Mouse (Mus musculus): Measurements from ENCODE around the gene Gon7.

Gene Gon7

DNA sequence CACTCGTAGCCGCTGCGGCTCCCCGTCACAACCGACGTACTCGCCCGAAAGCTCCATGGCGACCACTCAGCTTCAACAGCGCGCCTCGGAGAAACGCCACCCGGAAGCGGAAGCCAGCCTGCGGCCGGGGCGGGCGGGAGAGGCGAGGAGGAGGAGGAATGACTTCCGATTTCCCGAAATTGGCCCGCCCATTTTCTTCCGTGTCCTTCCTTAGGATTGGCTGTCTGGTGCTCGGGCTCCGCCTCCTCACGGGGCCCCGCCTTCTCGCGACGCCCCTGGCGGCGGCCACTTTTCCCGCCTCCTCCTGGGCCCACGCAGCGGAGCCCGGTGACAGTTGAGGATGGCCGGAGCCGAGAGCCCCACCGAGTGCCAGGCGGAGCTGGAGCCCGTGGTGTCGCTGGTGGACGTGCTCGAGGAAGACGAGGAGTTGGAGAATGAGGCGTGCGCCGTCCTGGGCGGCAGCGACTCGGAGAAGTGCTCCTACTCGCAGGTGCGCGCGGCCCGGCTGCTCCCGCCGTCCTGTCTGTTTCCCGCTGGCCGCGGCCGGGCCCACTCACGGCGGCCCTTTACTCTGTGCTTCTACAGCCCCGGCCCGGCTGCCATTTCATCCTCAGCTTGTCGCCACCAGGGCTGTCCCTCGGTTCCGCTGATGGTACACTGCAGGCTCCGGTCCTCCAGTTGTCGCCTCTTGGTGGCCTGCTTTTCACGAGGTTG lies at the start of gene Gon7, which contains the start of the genes Gm28051 and Ubr7:
Gene Gon7, minus strand, starts transcription at position 115 of the 714 bp plus-strand sequence.
Gene Gm28051, minus strand, starts transcription at position 77 of the 714 bp plus-strand sequence.
Gene Ubr7, plus strand, starts transcription at position 279 of the 714 bp plus-strand sequence.
- in situ Hi-C loops (cut with MboI, MseI): loop anchor here in 1 of 2 experiments (10.0 to 25.0 kb wide), 2 partner anchors 1033 to 1671 kb away; partner anchors contain the start of gene Ppp4r3a

DNA sequence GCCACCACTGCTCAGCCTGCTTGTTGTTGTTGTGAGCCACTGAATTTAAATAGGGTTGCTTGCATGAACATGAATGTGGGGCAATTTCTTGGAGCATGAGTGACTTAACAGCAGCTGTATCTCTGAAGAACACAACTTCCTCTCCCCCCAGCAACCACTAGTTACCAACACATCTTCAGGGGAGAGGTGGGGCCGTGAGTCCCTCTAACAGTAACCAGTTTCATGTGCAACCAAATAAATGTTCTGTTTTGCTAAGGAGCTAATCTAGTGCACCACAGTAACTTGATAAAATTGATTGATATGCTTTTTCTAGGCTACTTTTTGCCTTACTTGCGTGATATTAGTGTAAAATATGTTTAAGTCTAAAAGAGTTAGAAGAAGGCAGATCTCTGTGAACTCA lies 41.9 kb upstream of the Gon7 start:
- in situ Hi-C loops (cut with MboI, MseI): loop anchor here in 1 of 2 experiments (10.0 kb wide), 1 partner anchor 265 kb away; no protein-coding TSS in a partner anchor

GRCm38 (mm10) chr12:102787927-102788326 lies 30.3 kb upstream of the Gon7 start:
- in situ Hi-C loops (cut with MboI, MseI): no loop called here

DNA sequence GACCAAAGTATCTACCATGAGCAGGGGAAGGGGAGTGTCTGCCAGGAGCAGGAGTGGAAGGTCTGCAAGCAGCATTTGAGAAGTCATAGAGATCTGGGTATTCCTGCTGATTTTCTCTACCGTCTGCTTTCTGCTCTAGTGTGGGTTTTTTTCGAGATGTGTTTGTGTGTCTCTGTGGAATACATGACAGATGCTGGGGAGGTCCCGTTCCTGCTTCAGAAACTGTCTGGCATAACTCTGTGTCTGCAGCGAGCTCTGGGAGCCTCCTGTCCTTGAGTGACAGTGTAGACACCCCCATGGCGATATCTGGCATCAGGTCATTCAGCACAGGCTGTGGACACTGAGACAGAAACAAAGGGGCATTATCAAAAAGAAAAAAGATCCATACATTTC lies 28.0 kb upstream of the Gon7 start:
- in situ Hi-C loops (cut with MboI, MseI): no loop called here

GRCm38 (mm10) chr12:102784899-102785592 lies 27.4 kb upstream of the Gon7 start:
- in situ Hi-C loops (cut with MboI, MseI): no loop called here

- in situ Hi-C loops (cut with MboI, MseI): no loop called here
Observed at GRCm38 (mm10) chr12:102782841-102783240, 25.2 kb upstream of the Gon7 start.

GRCm38 (mm10) chr12:102779452-102779851 lies 21.8 kb upstream of the Gon7 start:
- in situ Hi-C loops (cut with MboI, MseI): no loop called here

- in situ Hi-C loops (cut with MboI, MseI): no loop called here
Observed at GRCm38 (mm10) chr12:102778151-102778550, 20.5 kb upstream of the Gon7 start.

DNA sequence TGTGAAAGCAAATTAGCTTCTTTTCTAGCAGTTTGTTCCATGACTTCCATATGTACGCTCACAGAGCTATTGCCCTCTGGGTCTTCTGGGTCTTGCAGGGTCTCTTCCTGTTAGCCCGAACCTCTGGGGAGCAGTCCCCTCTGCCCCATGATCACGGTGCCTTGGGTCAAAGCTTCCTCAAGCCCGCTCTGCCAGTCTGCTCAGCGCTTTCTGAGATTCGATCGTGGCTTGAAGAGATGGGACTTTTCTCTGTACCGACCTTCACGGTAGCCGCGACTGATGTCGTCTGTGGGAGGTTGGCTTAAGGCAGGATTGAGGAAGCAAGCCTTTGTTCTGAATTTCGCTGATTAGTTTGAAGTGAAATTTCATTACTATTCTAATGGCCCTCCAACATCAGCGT lies 18.4 kb upstream of the Gon7 start:
- in situ Hi-C loops (cut with MboI, MseI): no loop called here

DNA sequence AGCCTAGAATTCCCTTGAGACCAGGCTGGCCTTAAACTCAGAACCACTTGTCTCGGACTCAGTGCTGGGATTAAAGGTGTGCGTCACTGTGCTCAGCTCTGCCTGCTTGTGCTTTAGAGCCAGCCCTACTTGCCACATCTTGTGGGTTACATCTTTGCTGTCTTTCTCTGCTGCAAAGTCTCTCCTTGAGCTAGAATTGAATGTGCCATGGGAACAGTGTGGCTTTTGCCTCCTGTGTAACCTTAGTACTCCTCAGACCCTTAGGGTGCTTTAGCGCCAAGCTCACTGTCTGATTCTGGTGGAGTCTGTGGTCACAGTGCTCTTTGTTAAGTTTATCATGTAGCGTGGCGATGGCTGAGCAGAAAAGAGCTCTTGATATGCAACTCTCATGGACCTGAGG lies 15.1 kb upstream of the Gon7 start:
- in situ Hi-C loops (cut with MboI, MseI): loop anchor here in 1 of 2 experiments (25.0 kb wide), 1 partner anchor 1685 kb away; the partner anchor contains the start of gene Ppp4r3a

DNA sequence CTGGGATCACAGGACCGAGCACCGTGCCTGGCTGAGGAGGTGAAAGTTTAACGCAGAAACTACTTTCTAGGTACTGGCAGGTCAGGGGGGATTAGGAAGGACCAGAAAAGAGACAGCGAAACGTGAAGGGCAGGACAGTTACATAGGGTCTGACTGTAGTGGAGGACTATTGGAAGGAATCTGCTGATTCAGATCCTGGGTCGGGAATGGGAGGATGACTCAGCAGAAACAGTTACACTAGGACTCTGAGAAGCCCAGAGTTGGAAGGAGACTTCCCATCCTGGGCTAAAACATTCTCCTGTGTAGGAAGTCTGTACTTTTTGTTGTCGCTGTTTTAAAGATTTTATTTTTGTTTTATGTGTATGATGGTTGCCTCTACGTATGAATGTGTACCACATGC lies 14.0 kb upstream of the Gon7 start:
- in situ Hi-C loops (cut with MboI, MseI): loop anchor here in 1 of 2 experiments (25.0 kb wide), 1 partner anchor 1684 kb away; the partner anchor contains the start of gene Ppp4r3a

- in situ Hi-C loops (cut with MboI, MseI): loop anchor here (5.0 to 25.0 kb wide), 2 partner anchors 108 to 1682 kb away; partner anchors contain the start of genes Btbd7 (in 1 of the 2) and Ppp4r3a (in 1 of the 2)
Observed at GRCm38 (mm10) chr12:102769000-102769399, 11.4 kb upstream of the Gon7 start.

DNA sequence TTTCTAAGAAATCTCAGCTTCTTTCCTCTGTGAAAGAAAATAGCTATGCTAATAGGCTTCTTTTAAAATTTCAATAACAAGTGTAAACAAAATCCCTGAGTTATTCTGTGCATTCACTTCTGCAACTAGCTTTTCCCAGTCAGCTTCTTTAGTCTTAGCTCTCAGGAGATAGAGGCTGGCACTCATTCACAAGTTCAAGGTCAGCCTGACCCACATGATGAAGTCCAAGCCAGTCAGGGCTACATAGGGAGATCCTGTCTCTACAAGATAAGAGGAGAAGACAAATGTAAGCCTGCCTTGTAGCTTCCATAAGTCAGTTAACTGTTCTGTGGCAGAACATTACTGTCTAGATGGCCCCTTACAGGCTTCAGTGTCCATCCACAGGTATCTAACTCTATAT lies 6.1 kb upstream of the Gon7 start:
- in situ Hi-C loops (cut with MboI, MseI): loop anchor here in 1 of 2 experiments (25.0 kb wide), 1 partner anchor 1676 kb away; the partner anchor contains the start of gene Ppp4r3a

DNA sequence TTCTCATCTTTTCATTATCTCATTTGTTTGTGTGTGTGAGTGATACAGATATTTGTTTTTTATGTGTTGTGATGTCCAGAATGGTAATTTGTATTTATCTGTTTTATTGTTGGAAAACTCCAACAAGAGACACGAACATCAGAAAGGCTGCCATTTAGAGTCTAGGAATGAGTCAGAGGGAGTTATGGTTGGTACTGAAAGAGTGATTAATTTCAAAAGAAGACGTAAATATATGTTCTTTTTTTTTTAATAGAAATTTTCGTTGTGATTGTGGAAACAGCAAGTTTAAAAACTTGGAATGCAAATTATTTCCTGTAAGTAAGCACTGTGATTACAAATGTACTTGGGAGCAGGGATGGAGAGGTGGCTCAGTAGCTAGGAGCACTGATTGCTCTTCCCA lies 4.1 kb upstream of the Gon7 start:
- in situ Hi-C loops (cut with MboI, MseI): loop anchor here in 1 of 2 experiments (25.0 kb wide), 1 partner anchor 1674 kb away; the partner anchor contains the start of gene Ppp4r3a

DNA sequence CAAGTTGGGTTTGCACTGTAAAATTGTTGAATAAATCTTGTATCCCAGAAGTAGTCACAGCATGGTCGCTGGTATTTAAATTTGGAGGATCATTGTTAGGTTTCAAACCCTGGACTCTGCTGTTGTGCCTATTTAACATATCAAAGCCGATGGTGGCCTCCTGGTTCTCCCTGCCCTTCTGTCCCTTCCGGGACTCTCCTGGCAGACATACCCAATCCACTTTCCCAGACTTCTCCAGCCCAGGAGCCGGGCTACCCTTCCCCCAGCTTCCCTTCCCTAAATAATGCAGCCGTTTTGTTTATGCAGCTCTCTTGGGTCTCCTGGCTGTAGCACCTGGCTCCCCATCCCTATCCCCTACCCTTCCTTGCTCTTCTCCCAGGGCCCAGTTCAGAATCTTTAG lies 1.3 kb upstream of the Gon7 start:
- in situ Hi-C loops (cut with MboI, MseI): loop anchor here in 1 of 2 experiments (10.0 to 25.0 kb wide), 2 partner anchors 1034 to 1672 kb away; partner anchors contain the start of gene Ppp4r3a

GRCm38 (mm10) chr12:102758403-102758756 lies 777 bp upstream of the Gon7 start, which contains the start of gene Gm20604:
TSS of gene Gm20604 (minus strand) at chr12:102758672.
- in situ Hi-C loops (cut with MboI, MseI): loop anchor here in 1 of 2 experiments (10.0 to 25.0 kb wide), 2 partner anchors 1034 to 1671 kb away; partner anchors contain the start of gene Ppp4r3a

- in situ Hi-C loops (cut with MboI, MseI): loop anchor here in 1 of 2 experiments (10.0 to 25.0 kb wide), 2 partner anchors 1032 to 1670 kb away; partner anchors contain the start of gene Ppp4r3a
Observed at GRCm38 (mm10) chr12:102757055-102757688, 431 bp downstream of the Gon7 start.

DNA sequence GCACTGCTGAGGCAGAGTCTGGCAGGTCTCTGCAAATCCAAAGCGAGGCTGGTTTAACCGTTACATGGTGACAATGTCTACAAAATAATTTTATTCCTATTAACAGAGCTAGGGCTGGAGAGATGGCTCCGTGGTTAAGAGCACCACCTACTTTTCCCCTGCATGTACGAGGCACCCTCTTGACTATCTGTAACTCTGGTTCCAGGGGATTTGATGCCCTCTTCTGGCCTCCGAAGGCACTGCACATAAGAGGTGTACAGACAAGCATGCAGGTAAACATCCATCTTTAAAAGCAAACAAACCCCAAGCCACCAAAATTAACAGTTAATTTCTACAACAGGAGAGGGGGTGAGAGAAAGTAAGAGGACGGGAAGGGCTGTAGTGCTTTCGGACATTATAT lies 1.3 kb downstream of the Gon7 start:
- in situ Hi-C loops (cut with MboI, MseI): loop anchor here in 1 of 2 experiments (10.0 to 25.0 kb wide), 2 partner anchors 1032 to 1669 kb away; partner anchors contain the start of gene Ppp4r3a

GRCm38 (mm10) chr12:102748256-102748655 lies 9.3 kb downstream of the Gon7 start:
- in situ Hi-C loops (cut with MboI, MseI): loop anchor here in 1 of 2 experiments (25.0 kb wide), 1 partner anchor 589 kb away; no protein-coding TSS in a partner anchor

DNA sequence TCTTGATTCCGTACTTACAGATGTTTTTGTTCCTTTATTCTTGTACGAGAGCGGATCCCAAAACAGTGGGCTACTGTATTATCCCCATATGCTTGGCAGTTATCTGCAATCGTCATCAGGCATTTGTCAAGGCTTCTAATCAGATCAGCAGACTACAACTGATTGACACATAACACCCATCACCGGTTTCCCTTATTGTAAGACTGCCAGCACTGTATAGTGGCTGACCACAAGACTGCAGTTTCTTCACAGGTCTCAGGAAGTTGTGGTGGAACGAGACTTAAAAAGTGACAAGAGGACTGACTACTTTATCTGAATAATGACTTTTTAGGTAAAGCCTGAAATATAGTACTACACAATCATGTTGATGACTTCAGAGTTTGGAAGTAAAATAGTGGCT lies 12.8 kb downstream of the Gon7 start:
- in situ Hi-C loops (cut with MboI, MseI): loop anchor here in 1 of 2 experiments (25.0 kb wide), 1 partner anchor 592 kb away; no protein-coding TSS in a partner anchor
